Mouse (Mus musculus) kidney, adult 2 months (tissue): ENCODE results near the gene Xkr7. TPM values are rescaled to one million over a fixed set of nuclear protein-coding genes. Genes with fewer than 3 reads are reported as not detected.
A peak's percentile ranks its signal among the peaks of the same experiment; 100 is the strongest.

Source experiments
- DNase-seq: peaks from one replicate; pipeline ENCODE4 v3.0.0; 2021
- H3K27ac ChIP-seq: fragments of 200-500 bp; 2 replicates; pipeline ENCODE4 v1.5.1; 2012; ENCODE audit warnings: low read depth, low read length, control low read depth, inconsistent platforms; ENCODE audit not compliant: insufficient read depth
- H3K27me3 ChIP-seq: fragments of 200-500 bp; replicated peaks from 2 replicates; pipeline ENCODE4 v1.6.1; 2012; ENCODE audit warnings: mild to moderate bottlenecking, moderate library complexity, low read length, inconsistent platforms; ENCODE audit not compliant: control insufficient read depth, insufficient read depth
- H3K36me3 ChIP-seq: fragments of 200-500 bp; 2 replicates; pipeline ENCODE4 v1.6.1; 2012; ENCODE audit warnings: mild to moderate bottlenecking, moderate library complexity, low read length, inconsistent platforms; ENCODE audit not compliant: control insufficient read depth, insufficient read depth
- H3K4me1 ChIP-seq: fragments of 200-500 bp; 2 replicates; pipeline ENCODE4 v1.6.1; 2011; ENCODE audit warnings: low read length; ENCODE audit not compliant: control insufficient read depth, insufficient read depth
- H3K4me3 ChIP-seq: fragments of 200-500 bp; 2 replicates; pipeline ENCODE4 v1.5.1; 2011; ENCODE audit warnings: mild to moderate bottlenecking, low read depth, low read length, control low read depth; ENCODE audit not compliant: insufficient read depth
- CTCF ChIP-seq: fragments of 200-500 bp; conservative IDR thresholded peaks from 2 replicates; pipeline ENCODE4 v1.5.1; 2011; ENCODE audit warnings: low read depth, mild to moderate bottlenecking, control low read depth, low read length, moderate library complexity, mixed read lengths; ENCODE audit not compliant: insufficient read depth, insufficient read length
- POLR2A ChIP-seq: fragments of 200-500 bp; IDR thresholded peaks from one replicate; pipeline ENCODE4 v1.6.1; 2011; ENCODE audit warnings: low read depth, low read length, control low read depth
- WGBS: fragments of 180-500 bp; shearing (Covaris S2); methylation state at CpG from one replicate; pipeline ENCODE4 v1.1.7; 2018; 5-methylcytosine and 5-hydroxymethylcytosine counted together
- polyA plus RNA-seq: library from polyadenylated mRNA; depleted of rRNA; stranded (reverse); fragments of >200 nt; gene quantifications from 2 replicates; pipeline ENCODE4 v1.2.3, GENCODE M21; 2012

Gene Xkr7
- polyA plus RNA-seq, 1 experiment: not detected

GRCm38 (mm10) chr2:153005981-153006380, 25.7 kb upstream of the Xkr7 start:
- DNase-seq: no peak
- Histone ChIP-seq H3K27ac (no peak overlapping the region), H3K4me3 (no peak overlapping the region), H3K27me3 (no peaks in the 10 kb centered on the region), H3K4me1 (no peaks in the 10 kb centered on the region), H3K36me3 (no peaks in the 10 kb centered on the region)
- 84% methylated on average over 3 of the region's 3 CpGs for WGBS
- no peak for TF ChIP-seq POLR2A
- TF ChIP-seq CTCF: no peak

GRCm38 (mm10) chr2:153009192-153009973, 22.3 kb upstream of the Xkr7 start:
- Histone ChIP-seq H3K4me1 (peaks cover 3% of the 10 kb centered on the region), H3K4me3 (no peak overlapping the region), H3K36me3 (no peaks in the 10 kb centered on the region), H3K27me3 (no peaks in the 10 kb centered on the region), H3K27ac (no peak overlapping the region)
- WGBS: 89% methylated on average over 12 of the region's 12 CpGs
- no peak for DNase-seq
- no peak for TF ChIP-seq CTCF
- TF ChIP-seq POLR2A: no peak

- no peak for DNase-seq
- no peaks in the 10 kb centered on the region for H3K27me3 ChIP-seq
- no peak overlapping the region for H3K27ac ChIP-seq
- WGBS: 90% methylated on average over 11 of the region's 11 CpGs
- peak overlapping the region; percentile 93; the same call in 1 of the 2 replicates for H3K4me3 ChIP-seq
- peaks cover 4% of the 10 kb centered on the region for H3K4me1 ChIP-seq
- no peak for TF ChIP-seq POLR2A
- TF ChIP-seq CTCF: no peak
- no peaks in the 10 kb centered on the region for H3K36me3 ChIP-seq
These were observed 17.7 kb upstream of the Xkr7 start for GRCm38 (mm10) chr2:153013724-153014515.

GRCm38 (mm10) chr2:153014758-153015593, 16.7 kb upstream of the Xkr7 start, which contains the start of gene Pdrg1:
Pdrg1 (minus strand) TSS chr2:153015427.
- Histone ChIP-seq H3K27me3 (no peaks in the 10 kb centered on the region), H3K4me3 (peak within 1 kb of the TSS; percentile 93), H3K27ac (0 out of 2 replicates have a peak within 1 kb of the TSS, but pooled peaks have one; percentile 44), H3K4me1 (peaks cover 4% of the 10 kb centered on the region), H3K36me3 (no peaks in the 10 kb centered on the region)
- 1% methylated on average over 54 of the region's 54 CpGs for WGBS
- TF ChIP-seq CTCF (peak; percentile 87), POLR2A (peak; percentile 63)
- peak; percentile 96 for DNase-seq

- no peaks in the 10 kb centered on the region for H3K36me3 ChIP-seq
- no peak for DNase-seq
- no peak for TF ChIP-seq POLR2A
- TF ChIP-seq CTCF: no peak
- peaks cover 4% of the 10 kb centered on the region for H3K4me1 ChIP-seq
- H3K4me3 ChIP-seq: no peak overlapping the region
- no peaks in the 10 kb centered on the region for H3K27me3 ChIP-seq
- H3K27ac ChIP-seq: no peak overlapping the region
- WGBS: 35% methylated on average over 8 of the region's 8 CpGs
These were observed 15.8 kb upstream of the Xkr7 start for GRCm38 (mm10) chr2:153015804-153016203.

- TF ChIP-seq CTCF: no peak
- no peak for TF ChIP-seq POLR2A
- peaks cover 4% of the 10 kb centered on the region for H3K4me1 ChIP-seq
- H3K36me3 ChIP-seq: no peaks in the 10 kb centered on the region
- H3K27me3 ChIP-seq: no peaks in the 10 kb centered on the region
- H3K4me3 ChIP-seq: no peak overlapping the region
- no peak for DNase-seq
- H3K27ac ChIP-seq: no peak overlapping the region
- 45% methylated on average over 5 of the region's 5 CpGs for WGBS
These were observed 14.9 kb upstream of the Xkr7 start for GRCm38 (mm10) chr2:153016786-153017185.

- Histone ChIP-seq H3K36me3 (no peaks in the 10 kb centered on the region), H3K27ac (no peak overlapping the region), H3K4me1 (peaks cover 1% of the 10 kb centered on the region), H3K27me3 (no peaks in the 10 kb centered on the region), H3K4me3 (no peak overlapping the region)
- TF ChIP-seq CTCF (no peak), POLR2A (no peak)
- no peak for DNase-seq
- WGBS: 91% methylated on average over 3 of the region's 3 CpGs
These were observed 12.3 kb upstream of the Xkr7 start for GRCm38 (mm10) chr2:153019355-153019754.
